Mouse (Mus musculus): ENCODE measurements at regions not wholly inside any gene's neighbourhood (a gene's known extent, or its start where the extent isn't known, plus 50 kb on each side); places are given as distances from the start of the nearest gene placed in this dataset.

DNA sequence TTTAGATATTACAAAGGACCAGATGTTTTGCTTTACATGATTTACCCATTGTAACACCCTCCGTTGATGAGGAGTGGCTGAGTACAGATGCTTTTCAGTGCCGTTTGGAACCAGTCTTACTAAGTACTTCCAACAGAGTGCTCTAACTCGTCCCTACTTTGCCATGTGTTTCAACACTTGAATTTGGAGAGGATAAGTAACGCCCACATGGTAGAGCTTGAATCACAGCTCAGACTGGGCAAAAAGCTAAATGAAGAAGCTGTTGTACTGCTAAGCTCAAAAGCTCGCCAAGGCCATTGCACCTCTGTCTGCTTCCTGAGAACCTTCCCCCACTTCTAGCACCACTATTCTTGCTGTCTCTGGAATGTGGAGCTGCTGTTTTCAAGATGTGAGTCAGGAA, 471.1 kb downstream of the Nfib start:
- DNase-seq, result no peak

GRCm38 (mm10) chr4:82226197-82227119, 479.1 kb downstream of the Nfib start:
- no peak for DNase-seq

- DNase-seq, result no peak
Measured at GRCm38 (mm10) chr4:82220724-82221123, 484.8 kb downstream of the Nfib start.

GRCm38 (mm10) chr4:82220120-82220714, 485.3 kb downstream of the Nfib start:
- DNase-seq, result no peak

- no peak for DNase-seq
Measured at GRCm38 (mm10) chr4:82218616-82219015, 486.9 kb downstream of the Nfib start.

- no peak for DNase-seq
Measured at GRCm38 (mm10) chr4:82207031-82207430, 498.5 kb downstream of the Nfib start.

GRCm38 (mm10) chr4:82200306-82200705, 505.2 kb downstream of the Nfib start:
- no peak for DNase-seq

- DNase-seq, result no peak
Measured at GRCm38 (mm10) chr4:82199118-82199517, 506.4 kb downstream of the Nfib start.

DNA sequence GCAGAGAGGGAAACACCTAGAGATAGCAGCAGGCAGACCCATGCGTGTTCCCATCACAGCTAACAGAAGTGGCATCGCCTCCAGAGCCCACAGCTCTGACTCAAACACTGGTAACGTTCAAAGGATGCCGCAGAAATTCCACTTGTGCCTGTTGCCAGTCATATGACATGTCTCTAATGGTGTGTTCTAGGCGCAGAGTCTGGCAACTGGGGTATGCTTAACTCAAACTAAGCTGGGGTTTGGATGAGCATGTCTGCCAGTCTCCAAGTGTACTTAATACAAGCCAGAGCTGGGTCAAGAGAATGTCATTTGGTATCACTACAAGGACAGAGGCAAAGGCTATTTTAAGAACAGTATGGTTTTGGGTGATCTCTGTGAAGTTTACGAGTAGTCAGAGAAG, 507.9 kb downstream of the Nfib start:
- no peak for DNase-seq

- DNase-seq, result no peak
Measured at GRCm38 (mm10) chr4:82196024-82196647, 509.4 kb downstream of the Nfib start.

DNA sequence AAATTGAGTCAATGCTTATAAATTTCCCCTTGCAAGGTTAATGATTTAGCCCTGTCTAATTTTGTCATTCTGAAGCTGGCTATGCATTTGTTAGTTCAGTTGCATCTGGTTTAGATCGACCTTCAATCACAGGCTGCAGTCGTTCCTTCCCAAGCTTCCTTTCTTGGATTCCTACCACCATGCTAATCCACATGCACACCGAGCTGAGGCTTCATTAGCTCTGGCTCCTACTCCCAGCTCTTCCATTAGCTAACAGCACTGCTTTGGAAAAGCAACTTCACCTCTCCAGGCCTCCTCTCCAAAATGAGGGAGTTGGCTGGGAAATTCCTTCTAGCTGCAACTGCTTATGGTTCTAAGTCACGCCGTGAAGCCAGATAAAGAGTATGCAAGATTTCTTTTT, 511.6 kb downstream of the Nfib start:
- DNase-seq, result no peak

GRCm38 (mm10) chr4:82186892-82187291, 518.7 kb downstream of the Nfib start:
- no peak for DNase-seq

DNA sequence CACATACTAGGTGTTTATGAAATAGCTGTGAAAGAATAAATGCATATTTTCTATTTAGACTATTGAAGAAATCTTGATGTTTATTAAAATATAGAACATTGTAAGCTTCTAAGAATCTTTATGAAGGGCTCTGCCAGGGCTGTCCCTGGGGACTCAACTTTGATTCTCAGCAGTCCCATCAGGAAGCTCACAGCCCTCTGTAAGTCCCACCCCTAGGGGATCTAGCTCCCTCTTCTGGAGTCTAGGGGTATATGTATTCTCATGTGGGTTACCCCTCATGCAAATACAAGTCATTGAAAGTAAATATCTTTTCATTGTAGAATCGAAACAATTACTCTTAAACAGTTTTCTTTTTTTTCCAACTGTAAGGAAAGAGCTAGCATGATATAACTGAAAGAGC, 521.6 kb downstream of the Nfib start:
- no peak for DNase-seq

DNA sequence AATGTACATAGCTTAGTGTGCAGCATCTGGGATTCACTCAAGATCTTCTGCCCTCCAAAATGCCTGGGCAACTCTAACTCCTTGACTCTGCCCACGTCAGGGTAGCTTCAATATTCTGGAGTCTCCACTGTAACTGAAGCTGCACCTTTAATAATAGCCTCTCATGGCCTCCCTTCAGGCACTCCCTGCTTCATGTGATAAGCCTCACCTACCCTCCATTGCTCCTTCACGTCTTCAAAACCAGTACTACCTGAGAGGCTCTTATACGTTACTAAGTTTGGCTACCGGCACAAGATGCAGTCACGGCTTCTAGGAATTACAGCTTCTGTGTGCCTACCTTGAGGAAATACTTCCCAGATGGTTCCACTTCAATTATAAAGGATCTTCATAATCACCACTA, 527.4 kb downstream of the Nfib start:
- no peak for DNase-seq

DNA sequence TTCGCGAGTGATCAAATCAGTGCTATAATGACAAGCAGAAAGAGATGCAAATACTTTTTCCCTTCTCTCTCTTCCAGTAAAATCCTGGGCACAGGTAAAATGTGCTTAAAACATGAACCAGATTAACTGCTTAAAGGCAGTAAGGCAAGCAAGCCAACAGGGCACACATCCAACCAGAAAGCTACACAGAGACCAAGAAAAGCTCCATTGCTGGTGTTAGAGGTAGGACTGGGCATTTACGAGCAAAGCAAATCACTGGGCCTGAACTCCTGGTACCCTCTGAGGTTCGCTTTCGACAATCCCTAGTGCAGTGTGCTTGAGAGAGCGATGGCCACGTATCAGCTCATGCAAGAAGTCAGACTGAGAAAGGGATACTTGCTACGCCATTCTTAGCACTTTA, 528.8 kb downstream of the Nfib start:
- no peak for DNase-seq

- no peak for DNase-seq
Measured at GRCm38 (mm10) chr4:82173461-82174085, 532.0 kb downstream of the Nfib start.

DNA sequence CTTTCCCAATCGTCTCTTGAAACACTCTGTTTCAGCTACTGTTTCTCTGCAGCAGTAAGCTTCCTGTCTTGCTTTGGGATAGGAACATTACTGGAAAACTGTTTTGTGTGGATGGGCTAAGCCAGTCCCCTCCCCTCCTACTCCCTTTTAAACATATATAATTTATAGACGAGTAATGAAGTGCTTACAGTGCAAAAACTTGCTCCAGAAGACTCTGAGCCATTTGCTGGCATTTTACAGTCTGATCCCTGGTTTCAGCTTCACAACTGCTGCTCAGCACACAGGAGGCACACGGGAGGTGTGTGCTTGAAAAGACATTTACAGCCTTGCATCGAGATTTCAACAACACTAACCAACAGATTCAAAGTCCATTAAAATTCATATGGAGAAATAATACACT, 534.6 kb downstream of the Nfib start:
- no peak for DNase-seq

DNA sequence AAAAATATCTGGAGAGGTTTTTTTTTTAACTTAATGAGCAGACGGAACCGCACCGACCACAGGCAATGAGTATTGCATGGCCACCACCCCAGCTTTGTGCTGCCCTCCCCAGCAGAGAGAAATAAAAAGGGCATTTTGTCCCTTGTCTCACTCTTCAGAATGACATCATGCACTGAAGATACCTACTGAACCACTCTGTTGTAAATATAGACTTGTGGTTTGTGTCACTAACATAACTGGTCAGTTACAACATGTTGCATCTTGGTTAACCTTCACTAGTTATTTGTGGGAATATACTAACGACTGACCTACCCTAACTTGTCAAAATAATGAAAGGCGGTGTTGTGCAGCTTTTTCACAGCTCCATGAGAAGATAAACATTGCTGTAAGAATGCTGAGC, 537.5 kb downstream of the Nfib start:
- no peak for DNase-seq

DNA sequence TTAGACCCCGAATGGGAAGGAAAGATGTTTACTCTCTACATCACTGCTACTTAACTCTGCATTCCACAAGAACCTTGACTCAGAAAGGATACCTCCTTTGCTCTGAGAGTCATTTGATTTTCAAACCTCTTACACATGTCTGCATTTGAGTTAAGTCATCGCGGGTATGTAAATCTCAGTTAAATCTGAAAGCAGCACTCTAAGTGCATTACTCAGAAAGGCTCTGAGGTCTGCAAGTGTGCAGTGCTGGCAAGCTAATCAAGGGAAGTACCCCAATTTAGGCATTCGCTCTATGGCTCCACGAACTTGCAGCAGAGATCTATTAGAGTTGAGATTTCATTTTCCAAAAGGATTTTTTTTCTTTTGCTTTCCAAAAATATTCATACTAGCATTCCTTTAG, 538.2 kb downstream of the Nfib start:
- no peak for DNase-seq

GRCm38 (mm10) chr4:82166826-82167225, 538.7 kb downstream of the Nfib start:
- DNase-seq, result no peak

- no peak for DNase-seq
Measured at GRCm38 (mm10) chr4:82166087-82166486, 539.5 kb downstream of the Nfib start.

DNA sequence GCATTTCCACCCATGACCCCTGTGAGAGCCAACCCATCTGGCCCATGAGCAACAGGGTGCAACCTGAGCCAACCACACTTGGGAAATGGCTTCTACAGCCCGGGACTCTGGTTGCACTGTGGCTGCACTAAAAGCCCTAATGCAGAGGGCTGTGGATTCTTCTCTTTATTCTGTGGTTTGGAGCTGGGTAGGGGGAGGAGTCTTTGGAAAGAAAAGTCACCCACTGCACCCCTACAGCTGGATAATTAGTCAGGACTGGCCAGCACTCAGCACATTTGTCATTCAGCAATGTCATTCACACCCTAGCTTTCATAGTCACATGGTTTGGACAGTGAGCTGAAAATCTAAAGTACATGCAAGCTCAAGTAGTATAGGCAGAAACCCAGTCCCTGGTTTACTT, 541.5 kb downstream of the Nfib start:
- DNase-seq, result no peak

GRCm38 (mm10) chr4:82161818-82162217, 543.7 kb downstream of the Nfib start:
- DNase-seq, result no peak
